Comparison of ENCODE assay signal across 17 mouse cellular contexts in genomic region chr10:71978035-71978434, GRCm38 (mm10).
A peak's percentile ranks its signal among the peaks of the same experiment; 100 is the strongest.
DNase-seq lines count a peak whose midpoint lies in the region; ATAC-seq and TF ChIP-seq lines count a peak whose summit lies in the region.
"Had no signal": no experiment of that assay in that cellular context is flagged by ENCODE, and none has a peak within 500 bp of the region (broad histone marks: within the 10 kb centered on the region; RNA-seq: fewer than 3 reads in every experiment).

No protein-coding gene starts in this region.

- no peak overlapping the region for H3K27ac ChIP-seq in kidney, postnatal 0 days
- no peak overlapping the region for H3K27ac ChIP-seq in midbrain, embryonic 14.5 days (replicated peaks; ENCODE audit: low read depth, low read length)
- no peak overlapping the region for H3K27ac ChIP-seq in midbrain, embryonic 11.5 days (ENCODE audit: low read depth, low read length)
- H3K27ac ChIP-seq: embryonic facial prominence, embryonic 15.5 days; forebrain, embryonic 13.5 days; gastrocnemius, adult 2 months; hindbrain, embryonic 13.5 days; midbrain, embryonic 12.5 days had no signal

- WGBS in kidney, postnatal 0 days: 82% methylated on average over 3 of the region's 3 CpGs
- WGBS in midbrain, embryonic 14.5 days: 86% methylated on average over 3 of the region's 3 CpGs
- 86% methylated on average over 3 of the region's 3 CpGs for WGBS in midbrain, embryonic 11.5 days

- H3K9me3 ChIP-seq in kidney, postnatal 0 days (replicated peaks; ENCODE audit: low read length): no peaks in the 10 kb centered on the region
- H3K9me3 ChIP-seq in midbrain, embryonic 14.5 days (ENCODE audit: control insufficient read depth, low read length): no peaks in the 10 kb centered on the region
- H3K9me3 ChIP-seq in midbrain, embryonic 11.5 days (ENCODE audit: control insufficient read depth, low read length): no peaks in the 10 kb centered on the region
- H3K9me3 ChIP-seq: embryonic facial prominence, embryonic 15.5 days; forebrain, embryonic 13.5 days; hindbrain, embryonic 13.5 days; midbrain, embryonic 12.5 days had no signal

- DNase-seq in adrenal gland, postnatal 10 days: peak; percentile 20
- DNase-seq in adrenal gland, postnatal 4 days (ENCODE audit: low spot score in 2 of 2): no peak
- DNase-seq in kidney, postnatal 0 days (ENCODE audit: low spot score): no peak
- no peak for DNase-seq in kidney, postnatal 25 days
- DNase-seq in midbrain, embryonic 14.5 days: peak; percentile 59
- DNase-seq in midbrain, embryonic 11.5 days (ENCODE audit: low spot score, missing footprints): no peak
- peak; percentile 33 for DNase-seq in right cerebral cortex, postnatal 14 days
- no peak for DNase-seq in urinary bladder, postnatal 14 days (ENCODE audit: low spot score)
- DNase-seq: cerebellum, adult 2 months; gastrocnemius, adult 2 months; kidney, adult 18-20 months; liver, postnatal 0 days; lung, postnatal 36 days had no signal

- no peaks in the 10 kb centered on the region for H3K27me3 ChIP-seq in kidney, postnatal 0 days (ENCODE audit: insufficient read depth, low read length)
- no peaks in the 10 kb centered on the region for H3K27me3 ChIP-seq in midbrain, embryonic 14.5 days (ENCODE audit: control insufficient read depth, insufficient read depth, low read length)
- H3K27me3 ChIP-seq in midbrain, embryonic 11.5 days (ENCODE audit: control insufficient read depth, insufficient read depth, low read length): no peaks in the 10 kb centered on the region
- H3K27me3 ChIP-seq: embryonic facial prominence, embryonic 15.5 days; forebrain, embryonic 13.5 days; hindbrain, embryonic 13.5 days; midbrain, embryonic 12.5 days had no signal

- no peak for ATAC-seq in kidney, postnatal 0 days (replicated peaks; ENCODE audit: low FRiP score, low read depth)
- no peak for ATAC-seq in midbrain, embryonic 14.5 days (ENCODE audit: low FRiP score, low TSS enrichment)
- no peak for ATAC-seq in midbrain, embryonic 11.5 days (ENCODE audit: low FRiP score)
- ATAC-seq: forebrain, embryonic 13.5 days; liver, postnatal 0 days had no signal

- no peak overlapping the region for H3K9ac ChIP-seq in kidney, postnatal 0 days (ENCODE audit: low read depth, low read length)
- no peak overlapping the region for H3K9ac ChIP-seq in midbrain, embryonic 14.5 days (replicated peaks; ENCODE audit: low read length)
- no peak overlapping the region for H3K9ac ChIP-seq in midbrain, embryonic 11.5 days (ENCODE audit: low read length)
- H3K9ac ChIP-seq: embryonic facial prominence, embryonic 15.5 days; forebrain, embryonic 13.5 days; hindbrain, embryonic 13.5 days; liver, postnatal 0 days; midbrain, embryonic 12.5 days had no signal

- no peaks in the 10 kb centered on the region for H3K4me1 ChIP-seq in kidney, postnatal 0 days (replicated peaks; ENCODE audit: insufficient read depth, low read length)
- no peaks in the 10 kb centered on the region for H3K4me1 ChIP-seq in midbrain, embryonic 14.5 days (ENCODE audit: control insufficient read depth, insufficient read depth, low read length)
- H3K4me1 ChIP-seq in midbrain, embryonic 11.5 days (ENCODE audit: control insufficient read depth, insufficient read depth, low read length): no peaks in the 10 kb centered on the region
- H3K4me1 ChIP-seq: embryonic facial prominence, embryonic 15.5 days; forebrain, embryonic 13.5 days; hindbrain, embryonic 13.5 days; midbrain, embryonic 12.5 days had no signal

- H3K4me3 ChIP-seq in kidney, postnatal 0 days (replicated peaks; ENCODE audit: low read depth, low read length): no peak overlapping the region
- H3K4me3 ChIP-seq in midbrain, embryonic 14.5 days (replicated peaks; ENCODE audit: low read depth, low read length): no peak overlapping the region
- no peak overlapping the region for H3K4me3 ChIP-seq in midbrain, embryonic 11.5 days (ENCODE audit: low read depth, low read length)
- H3K4me3 ChIP-seq: embryonic facial prominence, embryonic 15.5 days; forebrain, embryonic 13.5 days; gastrocnemius, adult 2 months; hindbrain, embryonic 13.5 days; midbrain, embryonic 12.5 days had no signal

- TF ChIP-seq CTCF in kidney, postnatal 0 days (IDR thresholded peaks at IDR 0.05; ENCODE audit: low read depth): peak; percentile 49

- H3K4me2 ChIP-seq in kidney, postnatal 0 days (ENCODE audit: low read length): no peak overlapping the region
- H3K4me2 ChIP-seq in midbrain, embryonic 14.5 days (ENCODE audit: low read length): no peak overlapping the region
- H3K4me2 ChIP-seq in midbrain, embryonic 11.5 days: no peak overlapping the region
- H3K4me2 ChIP-seq: embryonic facial prominence, embryonic 15.5 days; forebrain, embryonic 13.5 days; hindbrain, embryonic 13.5 days; midbrain, embryonic 12.5 days had no signal

- no peaks in the 10 kb centered on the region for H3K36me3 ChIP-seq in kidney, postnatal 0 days (ENCODE audit: insufficient read depth, low read length)
- H3K36me3 ChIP-seq in midbrain, embryonic 14.5 days (ENCODE audit: control insufficient read depth, insufficient read depth, low read length): no peaks in the 10 kb centered on the region
- no peaks in the 10 kb centered on the region for H3K36me3 ChIP-seq in midbrain, embryonic 11.5 days (ENCODE audit: control insufficient read depth, insufficient read depth, low read length)
- H3K36me3 ChIP-seq: embryonic facial prominence, embryonic 15.5 days; hindbrain, embryonic 13.5 days; midbrain, embryonic 12.5 days had no signal

Comparison
In these comparisons a context has a peak if more than half of its experiments do, and no peak if none do; other contexts are left out.
1. DNase-seq: peak in adrenal gland, postnatal 10 days (single experiment), midbrain, embryonic 14.5 days (single experiment) and right cerebral cortex, postnatal 14 days (single experiment); none in adrenal gland, postnatal 4 days (0 of 2), kidney, postnatal 0 days (single experiment), kidney, postnatal 25 days (0 of 2), midbrain, embryonic 11.5 days (single experiment) and urinary bladder, postnatal 14 days (single experiment).